Mouse (Mus musculus): ENCODE measurements around the gene Max.
A peak's percentile ranks its signal among the peaks of the same experiment; 100 is the strongest.

The Max gene

DNA sequence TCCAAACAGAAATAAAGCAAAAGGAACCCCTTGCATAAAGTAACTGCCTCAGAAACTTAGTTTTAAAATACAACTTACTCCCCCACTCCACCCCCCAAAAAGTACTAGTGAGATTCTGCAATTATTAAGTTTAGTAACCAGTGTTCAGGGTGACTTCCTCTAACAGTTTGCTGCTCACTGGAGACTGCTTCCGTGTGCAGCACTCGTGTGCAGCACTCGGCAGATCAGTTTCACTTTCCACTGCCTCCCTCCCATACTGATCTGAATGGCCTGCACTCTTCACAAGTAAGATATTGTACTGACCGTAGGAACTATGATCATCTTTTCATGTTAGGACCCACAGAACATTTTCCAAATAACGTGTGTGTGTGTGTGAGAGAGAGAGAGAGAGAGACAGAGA, 4.3 kb downstream of the Max start:
- peak; percentile 52 for DNase-seq (ENCODE audit: low read depth, low spot score)

DNA sequence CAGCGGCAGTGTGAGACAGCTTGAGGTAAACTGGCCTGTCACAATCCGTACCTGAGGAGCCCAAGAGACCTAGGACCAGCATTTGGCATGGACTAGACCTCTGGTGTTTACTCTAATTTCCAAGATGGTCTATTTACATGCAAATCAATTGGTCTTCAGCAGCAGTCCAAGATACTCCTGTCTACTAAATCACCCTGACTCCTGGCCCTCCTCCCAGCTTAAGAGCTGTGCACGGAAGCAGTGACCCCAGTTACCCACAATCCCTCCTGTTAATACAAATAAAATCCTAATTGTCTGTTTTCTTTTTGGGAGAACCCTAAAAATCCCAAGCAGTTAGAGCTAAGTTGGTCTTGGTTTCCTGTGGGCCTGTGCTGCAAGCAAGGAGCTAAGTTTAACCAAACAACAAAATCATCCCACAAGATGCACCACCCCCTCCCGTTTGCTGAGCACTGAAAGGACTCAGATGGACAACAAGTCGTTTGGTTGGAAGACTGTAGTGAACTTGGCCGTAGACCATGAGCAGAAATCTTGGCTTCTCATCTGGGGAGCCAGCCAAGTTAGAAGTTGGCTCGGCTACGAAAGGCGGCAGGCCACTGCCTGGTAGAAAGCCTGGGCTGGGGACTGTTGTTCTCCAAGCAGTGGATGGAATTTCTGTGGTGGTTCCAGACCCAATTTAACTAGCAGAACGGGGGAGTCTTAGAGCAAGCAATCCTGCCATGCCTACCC, 7.1 kb downstream of the Max start:
- peak; percentile 93 for DNase-seq (ENCODE audit: low read depth, low spot score)

DNA sequence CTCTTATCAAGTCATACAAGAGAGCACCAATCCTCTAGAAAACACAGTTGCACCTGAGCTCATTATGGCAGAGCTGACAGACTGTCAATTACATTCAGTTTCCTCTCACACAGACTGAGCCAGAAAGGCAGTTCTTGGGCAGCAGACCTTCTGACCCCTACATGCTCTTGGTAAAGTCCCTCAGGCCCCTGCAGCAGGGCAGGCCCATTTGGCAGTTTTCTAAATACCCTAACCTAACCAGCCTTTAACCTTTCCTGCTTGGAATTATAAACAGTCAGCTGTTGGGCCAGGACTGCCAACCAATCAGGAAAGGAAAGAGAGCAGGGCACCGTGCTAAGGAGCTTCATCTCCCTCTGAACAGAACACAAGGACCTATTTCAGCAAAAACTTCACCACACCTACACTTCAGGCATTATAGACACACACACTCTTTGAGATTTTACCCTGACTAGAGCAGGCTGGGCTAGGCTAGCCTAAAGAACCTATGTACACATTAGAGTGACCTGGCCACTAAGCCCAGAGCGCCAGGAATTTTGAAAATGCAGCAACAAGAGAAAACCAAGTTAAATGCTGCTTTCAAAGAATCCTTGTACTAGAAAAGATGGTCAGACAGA, 8.1 kb downstream of the Max start:
- DNase-seq (ENCODE audit: low read depth, low spot score): no peak

DNA sequence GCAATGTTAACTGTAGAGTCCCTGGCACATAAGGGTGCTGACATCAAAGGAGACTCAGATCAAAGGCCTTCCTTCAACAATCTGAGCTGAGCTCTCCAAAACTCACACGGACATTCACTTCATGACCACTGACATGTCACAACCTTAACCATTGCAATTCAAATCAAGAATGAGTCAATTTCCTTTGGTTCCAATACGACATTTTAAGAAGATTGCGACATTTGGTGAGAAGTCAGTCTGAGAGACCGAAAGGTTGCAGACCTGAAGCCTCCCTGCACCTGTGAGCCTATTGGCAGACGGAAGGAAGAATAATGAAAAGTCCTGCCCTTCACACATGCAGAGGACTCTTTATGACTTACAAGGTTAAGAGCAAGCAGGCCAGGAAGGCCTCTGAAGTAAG, 11.7 kb downstream of the Max start:
- no peak for DNase-seq (ENCODE audit: low read depth, low spot score)

DNA sequence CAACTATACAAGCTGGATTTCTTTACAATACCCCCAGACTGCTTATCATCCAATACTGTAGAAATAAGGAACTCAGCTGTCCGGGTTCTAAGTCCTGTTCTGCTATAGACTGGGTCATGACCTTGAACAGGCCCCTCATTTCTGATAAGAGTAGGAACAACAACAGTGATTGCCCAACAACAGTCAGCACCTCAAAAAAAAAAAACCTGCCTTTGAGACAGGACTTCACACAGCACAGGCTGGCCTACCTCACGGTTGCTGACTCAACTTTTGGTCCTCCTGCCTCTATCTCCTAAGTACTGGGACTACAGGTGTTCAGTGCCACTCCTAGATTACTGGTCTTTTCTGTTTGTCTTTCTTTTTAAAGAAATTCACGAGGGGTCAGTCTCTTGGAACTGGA, 13.2 kb downstream of the Max start:
- no peak for DNase-seq (ENCODE audit: low read depth, low spot score)

DNA sequence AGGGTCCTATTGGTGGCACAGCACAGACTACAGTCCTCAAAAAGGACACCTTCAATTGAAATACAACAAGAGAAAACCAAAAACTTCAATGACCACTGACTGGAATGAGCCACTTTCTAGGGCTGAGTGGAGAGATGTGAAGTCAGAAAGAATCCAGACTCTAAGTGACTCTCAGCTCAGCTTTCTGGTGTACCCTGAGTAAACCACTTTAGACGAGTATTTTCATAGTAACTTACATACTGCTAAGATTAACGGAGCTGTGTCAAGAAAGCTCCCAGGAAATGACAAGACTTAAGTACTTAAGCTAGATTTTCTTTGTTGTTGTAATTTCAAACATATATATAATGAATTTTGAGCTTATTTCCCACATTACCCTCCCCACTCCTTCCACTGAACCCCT, 13.8 kb downstream of the Max start:
- DNase-seq (ENCODE audit: low read depth, low spot score): no peak

DNA sequence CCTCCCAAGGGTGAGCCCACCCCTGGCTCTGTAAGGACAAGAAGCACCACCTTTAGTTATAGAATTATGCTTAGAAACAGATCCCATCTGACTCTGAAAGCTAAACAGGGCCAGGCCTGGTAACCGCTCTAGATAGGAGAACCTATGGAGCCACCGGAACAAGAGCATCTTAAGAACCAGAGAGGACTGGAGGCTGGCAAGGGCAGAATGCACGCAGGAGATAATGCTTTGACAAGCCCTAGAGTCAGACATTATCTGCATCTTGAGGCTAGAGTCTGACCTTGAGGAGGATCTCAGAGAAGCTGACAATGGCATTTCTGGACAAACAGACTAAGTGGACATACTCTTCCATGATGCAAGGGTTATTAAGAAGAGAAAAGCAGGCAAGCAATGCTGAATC, 14.5 kb downstream of the Max start:
- DNase-seq (ENCODE audit: low read depth, low spot score): no peak

DNA sequence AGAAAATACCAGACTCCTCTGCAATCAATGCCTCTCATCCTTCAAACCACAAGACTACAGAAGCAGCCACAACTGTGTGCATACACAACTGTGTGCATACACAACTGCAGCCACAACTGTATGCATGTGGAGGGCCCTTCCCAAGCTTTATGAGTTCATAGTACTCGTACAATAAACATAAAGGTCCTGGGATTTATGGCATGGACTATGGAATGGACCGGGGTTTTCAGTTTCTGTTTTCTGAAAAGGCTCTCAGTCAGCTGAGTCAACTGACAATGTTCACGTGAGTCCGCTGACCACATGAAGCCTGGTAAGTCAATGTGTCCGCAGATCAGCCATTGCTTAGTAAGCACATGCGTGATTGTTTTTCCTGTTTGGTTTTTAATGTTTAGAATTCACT, 18.5 kb downstream of the Max start:
- no peak for DNase-seq (ENCODE audit: low read depth, low spot score)

DNA sequence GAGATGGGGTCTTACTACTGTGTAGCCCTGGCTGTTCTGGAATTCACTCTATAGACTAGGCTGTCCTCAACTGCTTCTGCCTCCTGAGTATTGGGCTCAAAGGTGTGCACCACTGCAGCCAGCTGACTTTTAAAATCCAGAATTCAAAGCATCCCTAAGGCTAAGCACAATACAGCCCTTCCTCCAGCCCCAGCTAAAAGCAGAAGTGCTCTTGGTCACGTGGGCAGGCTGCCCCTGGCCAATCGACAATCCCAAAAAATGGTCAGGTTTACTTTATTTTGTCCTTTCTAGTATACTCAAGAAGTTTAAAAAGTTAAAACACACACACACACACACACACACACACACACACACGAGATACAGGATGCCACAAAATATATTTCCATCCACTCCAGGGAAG, 19.0 kb downstream of the Max start:
- no peak for DNase-seq (ENCODE audit: low read depth, low spot score)

DNA sequence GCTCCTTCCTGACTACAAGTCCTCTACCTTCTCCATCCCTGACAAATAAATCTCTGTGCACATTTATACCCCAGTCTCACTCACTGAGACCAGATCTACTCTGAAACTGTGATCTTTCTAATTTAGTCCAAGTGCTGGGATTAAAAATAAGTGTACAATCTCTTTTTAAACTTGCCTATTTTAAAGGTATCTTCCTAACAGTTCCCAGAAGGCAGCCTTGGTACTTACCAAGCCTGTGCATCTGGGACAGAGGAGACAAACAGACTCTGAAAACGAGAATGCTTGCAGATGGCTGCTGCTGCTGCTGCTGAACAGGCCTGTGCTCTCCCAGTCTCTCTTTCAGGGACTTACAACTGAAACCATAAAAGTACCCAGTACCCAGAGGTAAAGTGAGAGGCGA, 19.5 kb downstream of the Max start:
- no peak for DNase-seq (ENCODE audit: low read depth, low spot score)

DNA sequence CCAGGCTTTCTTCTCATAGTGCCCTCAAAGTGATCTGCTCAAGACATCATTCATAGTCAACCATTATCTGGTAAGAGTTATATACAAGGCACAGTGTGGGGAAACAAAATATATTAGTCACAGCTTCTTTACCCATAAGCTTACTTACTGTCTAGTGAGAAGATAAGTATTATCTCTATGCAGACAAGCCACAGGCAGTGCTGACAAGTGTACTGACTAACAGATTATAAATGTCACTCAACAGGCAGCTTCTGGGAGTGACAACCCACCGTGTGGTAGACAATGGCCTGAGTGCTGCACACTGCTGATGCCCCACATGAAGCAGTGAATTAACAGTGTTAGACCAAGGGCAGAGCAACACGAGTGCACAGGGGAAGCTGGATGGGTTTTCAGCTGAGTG, 20.5 kb downstream of the Max start:
- DNase-seq (ENCODE audit: low read depth, low spot score): no peak

DNA sequence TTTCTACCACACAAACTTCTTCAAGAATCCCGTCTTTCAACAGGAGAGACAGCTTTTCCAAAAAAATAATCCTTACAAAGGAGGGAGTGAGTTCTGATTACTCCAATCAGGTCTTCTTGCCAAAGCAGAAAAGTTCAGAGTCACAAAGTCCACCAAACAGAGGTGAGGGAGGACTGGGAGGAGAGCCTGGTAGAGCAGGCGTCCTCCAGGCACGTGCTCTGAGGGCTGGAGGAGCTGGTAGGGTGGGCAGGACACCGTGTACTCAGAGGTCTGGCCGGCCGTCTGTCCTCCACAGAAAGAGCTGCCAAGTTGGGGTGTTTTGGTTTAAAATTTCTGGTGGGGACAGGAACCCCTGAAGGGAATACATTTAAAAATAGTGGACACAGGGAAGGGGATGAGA, 24.0 kb downstream of the Max start:
- DNase-seq (ENCODE audit: low read depth, low spot score): no peak

DNA sequence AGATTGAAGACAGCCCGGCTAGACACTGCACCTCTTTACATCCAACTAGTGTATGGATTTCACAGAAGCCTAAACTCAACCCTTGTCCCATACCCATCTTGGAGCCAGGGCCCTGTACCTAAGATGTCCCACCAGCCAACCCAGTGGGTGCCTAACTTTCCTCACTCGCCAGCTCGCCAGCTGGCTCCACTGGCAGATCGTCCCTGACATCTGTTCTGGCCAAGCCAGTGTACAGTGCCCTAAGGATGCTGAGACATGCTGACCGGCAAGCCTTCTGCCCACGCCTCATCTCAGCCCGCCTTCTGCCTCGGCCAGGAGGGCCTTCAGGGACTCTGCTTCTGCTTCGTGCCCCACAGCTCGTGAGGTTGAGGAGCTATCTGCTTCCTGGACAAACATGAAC, 25.8 kb downstream of the Max start:
- no peak for DNase-seq (ENCODE audit: low read depth, low spot score)

DNA sequence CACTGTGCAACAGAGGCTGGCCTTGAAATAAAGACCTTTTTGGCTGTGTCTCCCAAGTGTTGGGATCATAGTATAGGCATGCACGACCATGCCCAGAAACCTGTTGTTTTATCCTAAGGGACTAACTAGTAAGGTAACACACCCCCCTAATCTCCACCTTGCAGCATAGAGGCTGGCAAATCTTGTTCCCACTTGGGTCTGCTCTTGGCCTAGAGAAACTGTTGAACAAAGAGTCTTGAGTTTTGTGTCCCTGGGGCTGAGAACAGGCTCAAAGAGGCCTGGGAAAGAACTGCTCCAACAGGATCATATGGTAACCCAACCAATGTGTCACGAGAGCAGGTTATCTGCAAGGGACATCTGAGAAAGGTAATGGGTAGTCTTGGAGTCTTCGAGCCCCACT, 27.6 kb downstream of the Max start:
- no peak for DNase-seq (ENCODE audit: low read depth, low spot score)

DNA sequence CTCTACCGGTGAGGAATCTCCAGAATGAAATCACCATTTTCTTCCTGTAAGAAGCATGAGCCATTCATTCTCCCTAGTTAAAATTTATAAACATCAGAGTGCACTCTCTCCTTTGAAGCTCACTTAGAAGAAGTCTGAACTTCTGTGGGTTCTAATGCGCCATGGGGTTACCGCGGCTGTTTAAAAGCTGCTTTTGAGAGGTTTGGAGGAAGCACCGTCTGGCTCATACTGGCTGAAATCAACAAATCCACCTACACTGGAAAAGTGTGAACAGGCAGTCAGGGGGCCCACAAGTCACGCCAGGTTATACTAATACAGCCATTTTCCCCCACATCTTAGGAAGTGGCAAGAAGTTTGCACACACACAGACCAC, 29.3 kb downstream of the Max start:
- DNase-seq (ENCODE audit: low read depth, low spot score): no peak

DNA sequence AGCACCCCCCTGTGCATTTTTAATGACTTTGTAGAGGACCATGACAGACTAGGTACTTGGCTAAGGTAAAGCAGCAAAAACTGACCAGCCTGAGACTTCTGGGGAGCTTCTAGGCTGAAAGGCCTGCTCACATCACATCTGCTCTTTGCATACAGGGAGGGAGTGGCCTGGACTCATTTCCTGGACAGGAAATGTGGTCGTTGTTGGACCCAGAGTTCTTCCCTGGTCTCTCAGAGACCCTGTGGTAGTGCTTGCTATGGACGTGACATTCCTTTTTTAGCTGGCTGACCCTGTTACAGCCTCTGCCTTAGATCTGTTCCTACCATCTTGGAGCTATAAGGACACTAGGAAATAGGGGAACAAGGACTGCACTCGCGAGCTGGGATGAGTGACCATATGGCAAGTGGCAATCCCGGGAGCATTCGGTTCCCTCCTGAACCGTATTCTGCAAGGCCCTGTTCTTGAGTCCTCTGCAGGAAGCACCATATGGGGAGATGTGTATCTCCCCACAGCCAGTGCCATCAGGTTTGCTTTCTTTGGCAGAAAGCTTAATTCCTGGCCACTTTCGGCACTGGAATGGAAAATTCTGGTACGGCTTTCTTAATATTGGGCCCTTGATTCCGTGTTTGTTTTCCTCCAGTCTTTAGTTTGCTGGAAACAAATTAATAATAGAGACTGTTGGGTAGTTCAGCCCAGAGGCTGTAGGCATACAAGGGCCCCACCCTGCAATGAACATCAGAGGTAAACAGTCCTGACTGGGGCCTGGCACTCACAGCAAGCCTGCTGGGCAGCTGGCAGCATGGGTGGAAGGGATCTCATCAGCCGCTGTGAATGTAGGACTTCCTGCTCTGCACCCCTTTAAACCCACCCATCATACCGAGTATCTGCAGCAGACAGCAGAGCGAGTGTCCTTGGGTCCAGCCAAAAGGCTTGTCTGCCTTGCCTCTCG, 30.0 kb downstream of the Max start:
- DNase-seq (ENCODE audit: low read depth, low spot score): no peak

DNA sequence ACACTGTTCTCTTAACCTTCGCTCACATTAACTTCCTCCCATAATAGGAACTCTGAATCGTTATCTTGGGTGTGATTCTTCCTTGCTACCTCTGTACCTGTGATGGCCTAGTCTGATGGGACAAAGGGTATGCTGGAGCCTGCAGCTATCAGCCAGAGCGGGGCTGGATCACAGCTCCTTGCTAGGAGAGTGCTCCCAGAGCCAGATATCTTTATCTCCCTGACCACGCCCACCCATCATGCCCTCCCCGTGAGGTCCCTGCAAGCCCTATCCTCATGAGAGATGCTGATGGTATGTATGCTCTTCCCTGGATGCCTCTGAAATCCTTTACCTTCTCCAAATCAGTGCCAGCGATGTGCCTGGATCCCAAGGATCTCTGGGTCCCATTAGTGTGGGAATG, 31.8 kb downstream of the Max start:
- DNase-seq (ENCODE audit: low read depth, low spot score): no peak

DNA sequence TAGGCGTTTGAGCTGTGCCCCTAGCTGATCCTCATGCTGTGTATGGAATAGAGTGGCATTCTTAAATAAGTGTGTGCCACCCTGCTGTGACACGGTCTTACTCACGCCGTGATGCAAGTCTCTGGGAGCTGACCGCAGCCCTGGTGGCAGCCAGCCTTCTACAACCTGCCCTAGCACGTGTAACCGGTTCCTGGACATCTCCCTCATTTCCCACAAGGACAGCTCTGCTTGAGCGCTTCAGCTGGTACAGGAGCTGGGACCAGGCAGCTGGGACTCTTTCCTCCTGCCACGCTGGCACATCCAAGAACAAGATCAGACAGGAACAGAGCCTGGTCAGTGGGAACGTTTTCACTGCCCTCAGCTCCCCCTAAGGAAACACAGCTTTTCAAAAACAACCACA, 34.5 kb downstream of the Max start:
- no peak for DNase-seq (ENCODE audit: low read depth, low spot score)

DNA sequence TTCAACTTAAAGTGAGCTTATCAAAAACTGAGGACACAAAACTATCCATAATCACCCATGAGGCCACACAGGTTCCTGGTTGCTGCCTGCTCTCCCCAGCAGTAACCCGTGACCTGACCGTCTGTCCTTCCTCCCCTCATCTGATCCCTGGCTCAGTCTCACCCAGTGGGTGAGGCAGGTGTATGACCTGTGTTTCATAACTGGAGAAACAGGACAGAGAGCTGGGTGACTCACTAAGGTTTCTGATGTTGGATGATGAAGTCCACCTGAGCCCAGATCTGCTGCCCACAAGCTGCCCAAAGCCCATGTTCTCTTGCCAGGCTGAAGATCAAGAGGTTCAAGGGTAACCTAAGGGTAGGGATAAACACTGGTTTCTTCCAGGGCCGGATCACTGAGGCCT, 35.0 kb downstream of the Max start:
- DNase-seq (ENCODE audit: low read depth, low spot score): no peak

DNA sequence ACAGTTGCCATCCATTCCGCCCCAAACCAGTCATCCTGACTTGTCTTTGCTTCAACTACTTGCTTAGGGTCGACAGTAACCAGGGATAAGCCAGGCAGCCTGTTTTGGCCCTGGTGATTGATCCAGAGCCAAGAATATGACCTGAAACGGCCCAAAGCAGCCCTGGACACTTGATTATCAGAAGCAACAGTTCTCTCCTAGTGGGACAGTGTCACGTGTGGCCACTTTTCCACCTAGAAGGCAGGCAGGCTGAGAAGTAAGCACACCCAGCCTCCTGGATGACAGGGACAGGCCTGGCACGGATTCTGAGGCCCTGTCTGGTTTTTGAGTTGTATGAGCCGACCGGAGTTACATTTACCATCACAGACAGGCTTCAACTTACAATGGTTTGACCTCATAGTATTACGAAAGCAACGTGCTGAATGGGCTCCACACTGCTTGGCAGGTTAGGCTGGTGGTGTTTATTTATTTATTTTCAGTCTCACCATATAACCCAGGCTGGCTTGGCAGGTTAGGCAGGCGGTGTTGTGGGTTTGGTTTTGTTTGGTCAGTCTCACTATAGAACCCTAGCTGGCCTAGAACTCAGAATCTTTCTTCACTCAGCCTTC, 35.6 kb downstream of the Max start:
- DNase-seq (ENCODE audit: low read depth, low spot score): no peak

DNA sequence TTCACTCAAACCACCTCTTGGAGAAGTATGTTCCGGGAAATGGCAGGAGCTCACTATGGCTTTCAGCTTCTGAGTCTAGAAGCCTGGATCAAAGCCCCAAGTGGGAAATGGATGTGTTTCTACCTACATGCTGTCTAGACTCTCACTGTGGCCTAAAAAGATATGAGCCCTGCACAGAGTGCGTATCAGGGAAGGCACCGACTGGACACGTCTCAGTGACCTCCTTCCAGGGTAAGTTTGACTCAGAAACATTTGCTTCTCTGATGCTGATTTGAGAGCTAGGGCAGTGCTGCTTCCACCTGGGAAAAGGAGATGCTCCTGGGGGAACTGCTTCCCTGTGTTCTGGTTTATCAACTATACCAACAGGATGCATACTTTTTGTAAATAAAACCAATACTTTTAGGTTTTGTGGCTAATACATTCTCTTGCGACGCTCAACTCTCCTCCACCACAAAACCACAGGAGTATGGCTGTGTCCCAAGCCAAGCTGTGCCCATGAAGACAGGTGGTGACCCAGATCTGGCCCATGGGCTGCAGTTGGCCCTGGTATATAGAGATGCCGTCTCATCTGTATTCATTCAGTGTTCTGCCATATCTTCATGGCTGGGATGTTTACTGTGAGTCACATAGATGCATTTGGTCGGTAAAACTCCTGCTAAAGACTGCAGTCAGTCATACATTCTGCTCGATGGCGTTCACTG, 36.9 kb downstream of the Max start:
- no peak for DNase-seq (ENCODE audit: low read depth, low spot score)

DNA sequence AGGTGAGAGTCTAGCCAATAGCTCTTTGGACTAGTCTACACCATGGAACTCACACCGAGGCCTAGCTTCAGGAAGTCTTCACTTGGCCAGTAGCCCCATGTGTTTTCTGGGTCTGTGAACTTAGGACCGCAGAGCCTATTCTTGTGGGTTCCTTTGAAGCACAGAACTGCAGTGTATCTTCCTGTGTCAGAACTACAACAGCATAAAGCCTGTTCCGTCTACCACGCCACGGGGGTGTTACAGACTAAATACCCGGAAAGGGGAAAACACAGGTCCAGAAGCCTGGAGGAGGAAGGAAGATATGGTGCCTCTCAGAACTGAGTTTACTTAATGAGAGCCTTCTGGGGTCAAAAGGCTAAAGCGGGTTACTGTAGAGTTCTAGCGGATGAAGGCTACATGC, 38.9 kb downstream of the Max start:
- no peak for DNase-seq (ENCODE audit: low read depth, low spot score)

Data from skeletal muscle tissue, adult 2 months (tissue).